Mouse (Mus musculus) testis, adult 2 months (tissue): Measurements from ENCODE around the gene P4ha3. TPM values are rescaled to one million over a fixed set of nuclear protein-coding genes. Genes with fewer than 3 reads are reported as not detected.
"Not testable (repeated sequence)": the region's sequence is repeated elsewhere in the genome, so short reads cannot be mapped to it uniquely, and the experiment has no call there.

Source experiments
- H3K27ac ChIP-seq: fragments of 200-500 bp; 2 replicates; pipeline ENCODE4 v1.5.1; 2012; ENCODE audit warnings: low read depth, low read length; ENCODE audit not compliant: control insufficient read depth, insufficient read depth
- H3K27me3 ChIP-seq: fragments of 200-500 bp; 2 replicates; pipeline ENCODE4 v1.6.1; 2012; ENCODE audit warnings: mild to moderate bottlenecking, low read length, moderate library complexity; ENCODE audit not compliant: control insufficient read depth, insufficient read depth
- H3K36me3 ChIP-seq: fragments of 200-500 bp; 2 replicates; pipeline ENCODE4 v1.6.1; 2012; ENCODE audit warnings: mild to moderate bottlenecking, low read length; ENCODE audit not compliant: control insufficient read depth, insufficient read depth
- H3K4me1 ChIP-seq: fragments of 200-500 bp; 2 replicates; pipeline ENCODE4 v1.6.1; 2012; ENCODE audit warnings: low read length; ENCODE audit not compliant: control insufficient read depth, insufficient read depth
- H3K4me3 ChIP-seq: fragments of 200-500 bp; 2 replicates; pipeline ENCODE4 v1.5.1; 2012; ENCODE audit warnings: low read depth, mild to moderate bottlenecking, low read length, moderate library complexity, mixed read lengths; ENCODE audit not compliant: control insufficient read depth
- CTCF ChIP-seq: fragments of 200-500 bp; IDR thresholded peaks from 2 replicates; pipeline ENCODE4 v1.5.1; 2012; ENCODE audit warnings: low read depth, mild to moderate bottlenecking, inconsistent platforms, low read length, moderate library complexity; ENCODE audit not compliant: control insufficient read depth, insufficient read depth, insufficient replicate concordance
- POLR2A ChIP-seq: fragments of 200-500 bp; IDR thresholded peaks from 2 replicates; pipeline ENCODE4 v1.6.1; 2012; ENCODE audit warnings: low read depth, mild to moderate bottlenecking, inconsistent platforms, low read length, moderate library complexity; ENCODE audit not compliant: control insufficient read depth
- polyA plus RNA-seq: library from polyadenylated mRNA; depleted of rRNA; stranded (reverse); fragments of >200 nt; gene quantifications from 2 replicates; pipeline ENCODE4 v1.2.3, GENCODE M21; 2012; rRNA removed

The P4ha3 gene
- 0.23 and 1.4 TPM in 2 replicates for polyA plus RNA-seq

GRCm38 (mm10) chr7:100285383-100285782, at the start of gene P4ha3:
Gene P4ha3, plus strand, starts transcription at chr7:100285520.
- Histone ChIP-seq H3K27ac (no peak within 1 kb of the TSS), H3K4me1 (peaks cover 17% of the 10 kb centered on the region), H3K27me3 (no peaks in the 10 kb centered on the region), H3K36me3 (no peaks in the 10 kb centered on the region), H3K4me3 (peak within 1 kb of the TSS; percentile 48)
- TF ChIP-seq POLR2A: no peak
- TF ChIP-seq CTCF: no peak

DNA sequence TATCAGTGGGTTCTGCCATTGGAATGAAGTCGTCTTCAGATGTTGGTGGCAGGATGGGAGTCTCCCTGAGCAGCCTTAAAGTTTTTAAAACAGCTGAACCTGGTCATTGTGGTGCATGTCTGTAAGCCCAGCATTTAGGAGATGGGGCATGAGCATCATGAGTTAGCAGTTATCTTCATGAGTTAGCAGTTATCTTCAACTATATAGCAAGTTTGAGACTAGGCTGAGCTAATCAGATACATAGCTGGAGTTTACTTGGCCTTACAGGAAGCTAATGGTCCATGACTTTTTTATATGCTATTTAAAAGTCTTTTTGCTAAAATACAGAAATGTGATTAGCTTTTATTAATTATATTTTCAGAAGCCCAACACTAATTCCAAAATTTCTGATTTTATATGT, 47.0 kb upstream of the P4ha3 start:
- Histone ChIP-seq H3K4me3 (no peak overlapping the region), H3K27ac (no peak overlapping the region), H3K4me1 (no peaks in the 10 kb centered on the region), H3K27me3 (no peaks in the 10 kb centered on the region), H3K36me3 (no peaks in the 10 kb centered on the region)
- TF ChIP-seq CTCF: no peak
- TF ChIP-seq POLR2A: no peak

- Histone ChIP-seq H3K36me3 (no peaks in the 10 kb centered on the region), H3K27ac (no peak overlapping the region), H3K4me1 (no peaks in the 10 kb centered on the region), H3K27me3 (no peaks in the 10 kb centered on the region), H3K4me3 (no peak overlapping the region)
- TF ChIP-seq POLR2A: no peak
- no peak for TF ChIP-seq CTCF
Measured at GRCm38 (mm10) chr7:100240601-100241000, 44.7 kb upstream of the P4ha3 start.

- Histone ChIP-seq H3K4me3 (no peak overlapping the region), H3K4me1 (no peaks in the 10 kb centered on the region), H3K27me3 (no peaks in the 10 kb centered on the region)
Measured at GRCm38 (mm10) chr7:100243007-100243406, 42.3 kb upstream of the P4ha3 start.

DNA sequence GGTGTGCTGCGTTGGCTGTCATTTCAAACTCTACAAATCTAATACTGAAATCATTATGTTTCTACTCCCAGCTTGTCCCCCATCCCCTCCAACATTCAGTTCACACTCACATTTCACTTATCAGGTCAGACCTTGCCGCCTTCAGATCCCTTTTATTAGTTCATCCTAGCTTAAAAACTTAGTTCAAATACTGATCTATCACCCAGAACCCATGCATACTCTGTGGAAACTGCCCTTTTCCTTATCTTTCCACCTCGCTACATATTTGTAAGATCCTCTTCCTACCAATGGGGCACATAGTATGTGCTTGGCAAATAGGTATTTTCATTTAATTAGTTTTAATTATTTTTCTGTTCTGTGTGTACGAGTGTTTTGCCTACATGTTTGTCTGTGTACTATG, 41.1 kb upstream of the P4ha3 start:
- TF ChIP-seq CTCF: no peak
- no peak for TF ChIP-seq POLR2A
- Histone ChIP-seq H3K4me1 (no peaks in the 10 kb centered on the region), H3K27me3 (no peaks in the 10 kb centered on the region), H3K36me3 (no peaks in the 10 kb centered on the region), H3K27ac (no peak overlapping the region), H3K4me3 (no peak overlapping the region)

More at GRCm38 (mm10) chr7:100243007-100243406, 42.3 kb upstream of the P4ha3 start:
- TF ChIP-seq CTCF (no peak), POLR2A (no peak)
- Histone ChIP-seq H3K36me3 (no peaks in the 10 kb centered on the region), H3K27ac (no peak overlapping the region)

- Histone ChIP-seq H3K36me3 (no peaks in the 10 kb centered on the region), H3K27ac (no peak overlapping the region), H3K4me1 (no peaks in the 10 kb centered on the region), H3K4me3 (no peak overlapping the region), H3K27me3 (no peaks in the 10 kb centered on the region)
- no peak for TF ChIP-seq CTCF
- no peak for TF ChIP-seq POLR2A
Measured at GRCm38 (mm10) chr7:100245176-100245575, 40.1 kb upstream of the P4ha3 start.

GRCm38 (mm10) chr7:100250667-100251066, 34.7 kb upstream of the P4ha3 start:
- no peaks in the 10 kb centered on the region for H3K4me1 ChIP-seq
- H3K27ac ChIP-seq: no peak overlapping the region
- no peak for TF ChIP-seq POLR2A
- TF ChIP-seq CTCF: no peak

DNA sequence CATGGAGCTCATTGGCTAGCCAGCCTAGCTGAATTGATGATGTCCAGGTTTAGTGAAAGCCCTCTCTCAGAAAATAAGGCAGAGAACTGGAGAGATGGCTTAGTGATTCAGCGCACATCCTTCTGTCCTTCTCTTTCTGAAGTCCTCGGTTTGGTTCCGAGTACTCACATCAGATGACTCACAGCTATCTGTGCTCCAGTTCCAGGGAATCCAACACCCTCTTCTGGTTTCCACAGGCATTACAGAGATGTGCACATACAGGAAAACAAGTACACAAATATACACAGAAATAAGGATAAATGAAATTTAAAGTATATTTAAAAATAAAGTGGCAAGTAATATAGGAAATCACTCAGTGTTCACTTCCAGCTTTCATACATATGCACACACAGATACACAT, 23.0 kb upstream of the P4ha3 start:
- TF ChIP-seq POLR2A (no peak), CTCF (no peak)
- Histone ChIP-seq H3K36me3 (no peaks in the 10 kb centered on the region), H3K4me3 (no peak overlapping the region), H3K4me1 (no peaks in the 10 kb centered on the region), H3K27me3 (no peaks in the 10 kb centered on the region), H3K27ac (no peak overlapping the region)

More at GRCm38 (mm10) chr7:100250667-100251066, 34.7 kb upstream of the P4ha3 start:
- no peaks in the 10 kb centered on the region for H3K27me3 ChIP-seq
- H3K4me3 ChIP-seq: no peak overlapping the region
- H3K36me3 ChIP-seq: no peaks in the 10 kb centered on the region

- not testable (repeated sequence) for H3K27me3 ChIP-seq, H3K4me3 ChIP-seq, H3K36me3 ChIP-seq, H3K4me1 ChIP-seq, H3K27ac ChIP-seq
Measured at GRCm38 (mm10) chr7:100264934-100265333, 20.4 kb upstream of the P4ha3 start.
